Mouse (Mus musculus): ENCODE results near the gene Olfr555. TPM values are rescaled to one million over a fixed set of nuclear protein-coding genes. Genes with fewer than 3 reads are reported as not detected.

Gene Olfr555
- polyA plus RNA-seq, 1 experiment from 2014 or later, result not detected

DNA sequence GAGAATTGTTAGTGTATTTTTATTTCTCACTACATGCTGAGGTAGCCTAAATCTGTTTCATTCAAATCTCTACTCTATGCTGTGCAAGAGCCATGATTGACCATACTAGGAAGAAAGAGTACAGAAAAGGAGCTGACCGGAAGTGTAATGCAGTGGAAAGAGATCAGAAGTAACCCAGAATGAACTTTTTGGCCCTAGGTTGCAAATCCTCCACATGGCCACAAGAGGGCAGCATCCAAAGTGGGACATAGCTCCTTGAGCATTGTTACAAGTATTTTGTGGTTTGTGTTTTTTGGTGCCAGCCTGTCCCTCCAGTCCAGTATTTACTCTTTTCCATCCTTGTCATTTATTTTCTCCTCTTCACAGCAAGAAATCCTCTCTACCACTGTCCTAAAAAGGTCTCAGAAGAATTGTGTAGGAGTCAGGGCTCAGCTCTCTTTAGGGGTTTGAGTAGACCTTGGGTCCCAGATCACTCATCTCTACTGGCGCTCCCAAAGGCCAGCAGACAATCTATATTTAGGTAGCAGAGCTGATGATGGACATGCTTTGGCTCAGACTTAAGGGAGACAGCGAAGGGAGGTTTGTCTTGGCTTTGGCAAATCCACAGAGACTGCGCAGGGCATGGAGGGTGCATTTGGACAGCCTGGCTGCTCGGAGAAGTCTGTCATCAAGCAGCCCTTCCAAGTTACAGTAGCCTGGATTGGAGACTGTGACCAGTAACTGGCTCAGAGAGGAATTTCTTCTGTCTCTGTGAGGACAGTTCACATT is 36.9 kb downstream of the Olfr555 start, which contains the start of gene Olfr557:
Gene Olfr557 (plus strand): TSS at position 553 of the 768 bp plus-strand sequence.
- no peak for ATAC-seq (ENCODE audit: insufficient number of reproducible peaks, insufficient read depth, low FRiP score, low TSS enrichment, low read depth)
- Histone ChIP-seq H3K36me3 (no peaks in the 10 kb centered on the region), H3K4me1 (no peaks in the 10 kb centered on the region), H3K4me2 (no peak within 1 kb of the TSS), H3K27ac (no peak within 1 kb of the TSS), H3K27me3 (no peaks in the 10 kb centered on the region), H3K9me3 (no peaks in the 10 kb centered on the region), H3K4me3 (no peak within 1 kb of the TSS), H3K9ac (no peak within 1 kb of the TSS)
- 76% methylated on average over 5 of the region's 5 CpGs for WGBS

- no peak overlapping the region for H3K4me2 ChIP-seq
- no peak overlapping the region for H3K27ac ChIP-seq
- ATAC-seq (ENCODE audit: insufficient number of reproducible peaks, insufficient read depth, low FRiP score, low TSS enrichment, low read depth), result no peak
- H3K36me3 ChIP-seq, result no peaks in the 10 kb centered on the region
- H3K9ac ChIP-seq, result no peak overlapping the region
- H3K4me1 ChIP-seq, result no peaks in the 10 kb centered on the region
- H3K4me3 ChIP-seq, result no peak overlapping the region
- WGBS, result 87% methylated on average over 7 of the region's 7 CpGs
- H3K27me3 ChIP-seq, result no peaks in the 10 kb centered on the region
- no peaks in the 10 kb centered on the region for H3K9me3 ChIP-seq
These were observed 39.8 kb downstream of the Olfr555 start for GRCm38 (mm10) chr7:102698461-102698860.

DNA sequence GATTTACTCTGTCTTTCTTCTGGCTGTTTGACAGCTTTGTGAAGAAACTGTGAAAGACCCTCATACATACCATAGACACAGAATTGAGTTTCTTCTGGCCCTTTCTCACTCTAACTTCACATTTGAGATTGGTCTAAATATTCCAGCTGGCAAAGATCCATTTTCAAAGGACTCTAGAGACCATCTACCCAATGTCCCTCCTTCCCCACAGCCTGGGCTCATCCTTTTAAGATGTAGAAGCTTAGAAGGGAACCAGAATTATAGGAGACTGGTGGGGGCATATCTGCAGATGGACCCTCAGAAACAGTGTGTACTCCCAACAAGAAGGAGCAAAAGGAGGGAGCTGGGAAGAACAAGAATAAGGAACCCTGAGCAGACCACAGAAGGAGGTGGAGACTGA is 43.3 kb downstream of the Olfr555 start, which contains the start of gene Olfr558:
Gene Olfr558 (plus strand): TSS at position 301 of the 400 bp plus-strand sequence.
- no peaks in the 10 kb centered on the region for H3K9me3 ChIP-seq
- no peak within 1 kb of the TSS for H3K4me3 ChIP-seq
- H3K27ac ChIP-seq, result no peak within 1 kb of the TSS
- H3K9ac ChIP-seq, result no peak within 1 kb of the TSS
- no peak for ATAC-seq (ENCODE audit: insufficient number of reproducible peaks, insufficient read depth, low FRiP score, low TSS enrichment, low read depth)
- H3K36me3 ChIP-seq, result no peaks in the 10 kb centered on the region
- no peaks in the 10 kb centered on the region for H3K4me1 ChIP-seq
- no peak within 1 kb of the TSS for H3K4me2 ChIP-seq
- H3K27me3 ChIP-seq, result no peaks in the 10 kb centered on the region

Other genes starting within 250 kb of the Olfr555 start
- gene Rrm1, start 217.1 kb upstream of the Olfr555 start, polyA plus RNA-seq (2015; fragmentation: Nextera tagmentation; extraction: Ambion mirVana), result 148 and 154 TPM in 2 replicates
- 0.32 and 0.36 TPM in 2 replicates for gene Olfr543, start 177.1 kb upstream of the Olfr555 start, polyA plus RNA-seq (2015; fragmentation: Nextera tagmentation; extraction: Ambion mirVana)
- 0.10 and 0.20 TPM in 2 replicates for gene Olfr544, start 170.5 kb upstream of the Olfr555 start, polyA plus RNA-seq (2015; fragmentation: Nextera tagmentation; extraction: Ambion mirVana)
- 0.18 TPM in 1 of 2 replicates, not detected in the other for gene Olfr545, start 159.2 kb upstream of the Olfr555 start, polyA plus RNA-seq (2015; fragmentation: Nextera tagmentation; extraction: Ambion mirVana)
- gene Olfr547, start 124.1 kb upstream of the Olfr555 start, polyA plus RNA-seq (2015; fragmentation: Nextera tagmentation; extraction: Ambion mirVana), result not detected in 2 replicates
- gene Olfr548-ps1, start 117.9 kb upstream of the Olfr555 start, polyA plus RNA-seq (2015; fragmentation: Nextera tagmentation; extraction: Ambion mirVana), result not detected in 2 replicates
- gene Olfr549, start 109.0 kb upstream of the Olfr555 start, polyA plus RNA-seq (2015; fragmentation: Nextera tagmentation; extraction: Ambion mirVana), result not detected in 2 replicates
- 0.56 and 0.67 TPM in 2 replicates for gene Trim21, start 93.3 kb upstream of the Olfr555 start, polyA plus RNA-seq (2015; fragmentation: Nextera tagmentation; extraction: Ambion mirVana)
- gene Olfr550, start 87.4 kb upstream of the Olfr555 start, polyA plus RNA-seq (2015; fragmentation: Nextera tagmentation; extraction: Ambion mirVana), result 0.51 TPM in 1 of 2 replicates, not detected in the other
- gene Olfr551, start 66.9 kb upstream of the Olfr555 start, polyA plus RNA-seq (2015; fragmentation: Nextera tagmentation; extraction: Ambion mirVana), result not detected in 2 replicates
- not detected in 2 replicates for gene Olfr552, start 61.1 kb upstream of the Olfr555 start, polyA plus RNA-seq (2015; fragmentation: Nextera tagmentation; extraction: Ambion mirVana)
- gene Olfr553, start 40.6 kb upstream of the Olfr555 start, polyA plus RNA-seq (2015; fragmentation: Nextera tagmentation; extraction: Ambion mirVana), result not detected in 2 replicates
- gene Olfr554, start 20.4 kb upstream of the Olfr555 start, polyA plus RNA-seq (2015; fragmentation: Nextera tagmentation; extraction: Ambion mirVana), result not detected in 2 replicates
- not detected in 2 replicates for gene Olfr556, start 6.1 kb downstream of the Olfr555 start, polyA plus RNA-seq (2015; fragmentation: Nextera tagmentation; extraction: Ambion mirVana)
- gene Trim68, start 28.5 kb downstream of the Olfr555 start, polyA plus RNA-seq (2015; fragmentation: Nextera tagmentation; extraction: Ambion mirVana), result 16.6 and 18.6 TPM in 2 replicates
- not detected in 2 replicates for gene Olfr557, start 37.1 kb downstream of the Olfr555 start, polyA plus RNA-seq (2015; fragmentation: Nextera tagmentation; extraction: Ambion mirVana)
- 0.08 and 0.15 TPM in 2 replicates for gene Olfr558, start 43.4 kb downstream of the Olfr555 start, polyA plus RNA-seq (2015; fragmentation: Nextera tagmentation; extraction: Ambion mirVana)
- not detected in 2 replicates for gene Olfr33, start 60.2 kb downstream of the Olfr555 start, polyA plus RNA-seq (2015; fragmentation: Nextera tagmentation; extraction: Ambion mirVana)
- gene Olfr559, start 68.7 kb downstream of the Olfr555 start, polyA plus RNA-seq (2015; fragmentation: Nextera tagmentation; extraction: Ambion mirVana), result not detected in 2 replicates
- not detected in 2 replicates for gene Olfr560, start 100.5 kb downstream of the Olfr555 start, polyA plus RNA-seq (2015; fragmentation: Nextera tagmentation; extraction: Ambion mirVana)
- gene Olfr78, start 100.6 kb downstream of the Olfr555 start, polyA plus RNA-seq (2015; fragmentation: Nextera tagmentation; extraction: Ambion mirVana), result 0.04 and 0.33 TPM in 2 replicates
- not detected in 2 replicates for gene Olfr561, start 112.4 kb downstream of the Olfr555 start, polyA plus RNA-seq (2015; fragmentation: Nextera tagmentation; extraction: Ambion mirVana)
- gene Olfr564, start 144.7 kb downstream of the Olfr555 start, polyA plus RNA-seq (2015; fragmentation: Nextera tagmentation; extraction: Ambion mirVana), result not detected in 2 replicates
- gene Olfr566, start 199.9 kb downstream of the Olfr555 start, polyA plus RNA-seq (2015; fragmentation: Nextera tagmentation; extraction: Ambion mirVana), result not detected in 2 replicates
- gene Olfr568, start 218.3 kb downstream of the Olfr555 start, polyA plus RNA-seq (2015; fragmentation: Nextera tagmentation; extraction: Ambion mirVana), result 0.45 TPM in 1 of 2 replicates, not detected in the other
- not detected in 2 replicates for gene Olfr569, start 232.1 kb downstream of the Olfr555 start, polyA plus RNA-seq (2015; fragmentation: Nextera tagmentation; extraction: Ambion mirVana)
- gene Olfr570, start 235.8 kb downstream of the Olfr555 start, polyA plus RNA-seq (2015; fragmentation: Nextera tagmentation; extraction: Ambion mirVana), result not detected in 2 replicates

All from embryonic facial prominence, embryonic 13.5 days (tissue).